Mouse (Mus musculus): ENCODE measurements around the gene Nog. TPM values are rescaled to one million over a fixed set of nuclear protein-coding genes. Genes with fewer than 3 reads are reported as not detected.

Gene Nog
- total and polyA plus RNA-seq, 3 experiments = not detected

Other genes with a start within 250 kb of the Nog start
- gene Dgke, start 235.5 kb downstream of the Nog start, total RNA-seq (2012; rRNA removed) = 4.7 and 5.2 TPM in 2 replicates
- 1 to 10 TPM in 1 of 2 experiments, not detected in 1; 6.4 TPM for gene Dgke, start 235.5 kb downstream of the Nog start, polyA plus RNA-seq (2012; ENCODE audit: insufficient read depth in 1 of 2, insufficient read length in 2 of 2, low read depth in 1 of 2, low replicate concordance in 2 of 2, missing spikeins in 1 of 2)
- gene Gm525, start 228.5 kb downstream of the Nog start, total RNA-seq (2012; rRNA removed) = not detected in 2 replicates
- not detected for gene Gm525, start 228.5 kb downstream of the Nog start, polyA plus RNA-seq (2012; ENCODE audit: insufficient read depth in 1 of 2, insufficient read length in 2 of 2, low read depth in 1 of 2, low replicate concordance in 2 of 2, missing spikeins in 1 of 2)

Data from MEL (cell line).